Mouse (Mus musculus) CH12.LX (cell line): ENCODE measurements around the gene Ush2a. TPM values are rescaled to one million over a fixed set of nuclear protein-coding genes. Genes with fewer than 3 reads are reported as not detected.

Experiments used
- DNase-seq: peaks from one replicate; pipeline ENCODE4 v3.0.0-alpha.2; 2013; ENCODE audit errors: extremely low read depth
- H3K27ac ChIP-seq: 2 replicates; pipeline ENCODE4 v1.5.1; 2012; ENCODE audit warnings: low read depth, mild to moderate bottlenecking, control low read depth, moderate library complexity; ENCODE audit not compliant: insufficient read depth
- H3K27me3 ChIP-seq: replicated peaks from 2 replicates; pipeline ENCODE3; 2012; ENCODE audit warnings: inconsistent platforms
- H3K36me3 ChIP-seq, 2 experiments: replicated peaks in 1 of 2; 2 replicates each; pipeline versions ENCODE3 to v1.6.1; 2012; ENCODE audit warnings: inconsistent platforms in 1 of 2, low read length in 1 of 2, mild to moderate bottlenecking in 1 of 2, mixed read lengths in 1 of 2, moderate library complexity in 1 of 2; ENCODE audit not compliant: control insufficient read depth in 1 of 2, insufficient read depth in 1 of 2
- H3K4me1 ChIP-seq, 2 experiments: 2 replicates each; pipeline ENCODE4 v1.6.1; 2012; ENCODE audit warnings: inconsistent platforms in 1 of 2, moderate library complexity in 1 of 2; ENCODE audit not compliant: insufficient read depth in 2 of 2, control insufficient read depth in 1 of 2
- H3K4me2 ChIP-seq: 2 replicates; pipeline ENCODE4 v1.6.1; 2012; ENCODE audit warnings: low read depth, mild to moderate bottlenecking, control low read depth; ENCODE audit not compliant: poor library complexity, insufficient read depth, severe bottlenecking
- H3K4me3 ChIP-seq, 3 experiments: fragments of 150-350 bp in 1 of 3; sonication (generic) in 1 of 3; replicated peaks in 1 of 3; 2 replicates each; pipeline versions ENCODE3 to v1.5.1; 2011 to 2012; ENCODE audit warnings: low read depth in 2 of 3, low read length in 2 of 3, mild to moderate bottlenecking in 2 of 3, moderate library complexity in 2 of 3, control low read depth in 1 of 3, improper control_type of control experiment in 1 of 3, inconsistent platforms in 1 of 3, mixed read lengths in 1 of 3; ENCODE audit not compliant: poor library complexity in 1 of 3
- H3K79me2 ChIP-seq: replicated peaks from 2 replicates; pipeline ENCODE4 v1.6.1; 2012; ENCODE audit warnings: mild to moderate bottlenecking, moderate library complexity; ENCODE audit not compliant: control insufficient read depth, poor library complexity, insufficient read depth, severe bottlenecking; ENCODE audit errors: extremely low read depth
- H3K9ac ChIP-seq: 2 replicates; pipeline ENCODE4 v1.6.1; 2012; ENCODE audit warnings: low read depth, mild to moderate bottlenecking, control low read depth, moderate library complexity; ENCODE audit not compliant: insufficient read depth
- H3K9me3 ChIP-seq: replicated peaks from 2 replicates; pipeline ENCODE3; 2012; ENCODE audit warnings: low read length, inconsistent platforms, mixed read lengths
- BHLHE40 ChIP-seq: IDR thresholded peaks from 2 replicates; pipeline ENCODE4 v1.6.1; 2011; ENCODE audit warnings: mild to moderate bottlenecking, low read depth, low read length, improper control_type of control experiment
- E2F4 ChIP-seq: IDR thresholded peaks from 2 replicates; pipeline ENCODE4 v1.6.1; 2011; ENCODE audit warnings: low read depth, low read length, improper control_type of control experiment; ENCODE audit not compliant: insufficient replicate concordance
- ELF1 ChIP-seq: IDR thresholded peaks from 2 replicates; pipeline ENCODE4 v1.6.1; 2014; ENCODE audit warnings: low read depth, mild to moderate bottlenecking, inconsistent platforms, low read length, improper control_type of control experiment
- EP300 ChIP-seq: IDR thresholded peaks from 2 replicates; pipeline ENCODE4 v1.6.1; 2011; ENCODE audit warnings: low read length, improper control_type of control experiment
- GABPA ChIP-seq: IDR thresholded peaks from 2 replicates; pipeline ENCODE4 v1.6.1; 2012; ENCODE audit warnings: low read depth, low read length, improper control_type of control experiment, inconsistent platforms; ENCODE audit not compliant: insufficient replicate concordance
- HCFC1 ChIP-seq: IDR thresholded peaks from 2 replicates; pipeline ENCODE4 v1.6.1; 2012; ENCODE audit warnings: low read depth, mild to moderate bottlenecking, inconsistent platforms, low read length, improper control_type of control experiment
- MXI1 ChIP-seq: IDR thresholded peaks from 2 replicates; pipeline ENCODE4 v1.6.1; 2011; ENCODE audit warnings: mild to moderate bottlenecking, low read depth, low read length, improper control_type of control experiment
- NELFE ChIP-seq: IDR thresholded peaks from 2 replicates; pipeline ENCODE4 v1.6.1; 2011; ENCODE audit warnings: low read depth, low read length, improper control_type of control experiment
- PAX5 ChIP-seq: IDR thresholded peaks from 2 replicates; pipeline ENCODE4 v1.6.1; 2012; ENCODE audit warnings: low read length, inconsistent platforms, mixed read lengths
- POLR2AphosphoS2 ChIP-seq: IDR thresholded peaks from 2 replicates; pipeline ENCODE4 v1.6.1; 2011; ENCODE audit warnings: low read depth, low read length, improper control_type of control experiment
- RAD21 ChIP-seq: IDR thresholded peaks from 2 replicates; pipeline ENCODE4 v1.6.1; 2011; ENCODE audit warnings: low read depth, mild to moderate bottlenecking, low read length, improper control_type of control experiment, moderate library complexity
- UBTF ChIP-seq: IDR thresholded peaks from 2 replicates; pipeline ENCODE4 v1.6.1; 2012; ENCODE audit warnings: low read depth, mild to moderate bottlenecking, inconsistent platforms, low read length, improper control_type of control experiment, moderate library complexity
- ZC3H11A ChIP-seq: IDR thresholded peaks from 2 replicates; pipeline ENCODE4 v1.6.1; 2012; ENCODE audit warnings: low read depth, mild to moderate bottlenecking, inconsistent platforms, low read length, improper control_type of control experiment
- ZMIZ1 ChIP-seq: IDR thresholded peaks from 2 replicates; pipeline ENCODE4 v1.6.1; 2012; ENCODE audit warnings: low read depth, mild to moderate bottlenecking, inconsistent platforms, low read length, improper control_type of control experiment
- dilution Hi-C: fragments of 300-500 bp; cut with MboI; formaldehyde crosslinking; loops from 2 replicates; pipeline ENCODE4 v1.14.3; 2020; ENCODE audit warnings: low sequenced_read_pairs; ENCODE audit not compliant: extremely low pct_unique_long_range_greater_than_20kb, extremely low pct_ligation_motif_present
- in situ Hi-C: fragments of 300-500 bp; cut with MboI; formaldehyde crosslinking; loops from 3 replicates; pipeline ENCODE4 v1.14.3; 2019; ENCODE audit warnings: low sequenced_read_pairs, low pct_ligation_motif_present, low pct_unique_long_range_greater_than_20kb, mixed read lengths
- polyA plus RNA-seq: library from polyadenylated mRNA; unstranded; fragments of >175 nt; gene quantifications from 2 replicates; pipeline ENCODE4 v1.2.1, GENCODE M21; 2012; ENCODE audit warnings: low read depth; ENCODE audit not compliant: insufficient read length
- total RNA-seq, 2 experiments: library from RNA; depleted of rRNA; stranded (reverse); fragments of 300-350 nt in 1 of 2; fragments of >200 nt in 1 of 2; gene quantifications; 2 replicates each; pipeline ENCODE4 v1.2.3; 2012 to 2014

Ush2a gene
- total and polyA plus RNA-seq, 3 experiments, result not detected

DNA sequence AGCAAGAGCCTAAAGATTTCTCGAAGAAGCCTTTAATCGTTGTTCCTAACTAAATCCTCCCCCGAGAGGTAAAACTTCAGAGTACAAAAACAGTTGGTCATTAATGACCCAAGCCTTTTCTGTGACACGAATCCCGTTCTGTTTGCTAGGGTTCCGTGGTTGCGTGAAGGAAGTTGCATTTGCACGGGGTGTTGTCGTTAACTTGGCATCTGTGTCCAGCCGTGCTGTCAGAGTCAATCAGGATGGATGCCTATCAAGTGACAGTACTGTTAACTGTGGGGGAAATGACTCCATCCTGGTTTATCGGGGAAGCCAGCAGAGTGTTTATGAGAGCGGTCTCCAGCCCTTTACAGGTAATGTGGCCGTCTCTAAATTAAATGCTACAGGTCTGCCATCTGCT is 287.9 kb downstream of the Ush2a start:
- dilution Hi-C loops (no loop called here), in situ Hi-C loops (no loop called here)
- no peak overlapping the region for H3K4me3 ChIP-seq
- no peaks in the 10 kb centered on the region for H3K79me2 ChIP-seq
- H3K27ac ChIP-seq, result no peak overlapping the region
- no peak for DNase-seq
- H3K9me3 ChIP-seq, result peaks cover 65% of the 10 kb centered on the region
- H3K4me2 ChIP-seq, result no peak overlapping the region
- no peak overlapping the region for H3K9ac ChIP-seq
- no peaks in the 10 kb centered on the region for H3K4me1 ChIP-seq
- no peaks in the 10 kb centered on the region for H3K27me3 ChIP-seq
- no peaks in the 10 kb centered on the region for H3K36me3 ChIP-seq
- no peak for TF ChIP-seq UBTF
- no peak for TF ChIP-seq ELF1
- TF ChIP-seq PAX5, result no peak
- TF ChIP-seq GABPA, result no peak

- Histone ChIP-seq H3K36me3 (no peaks in the 10 kb centered on the region), H3K4me2 (no peak overlapping the region), H3K9ac (no peak overlapping the region), H3K4me1 (no peaks in the 10 kb centered on the region), H3K9me3 (peaks cover 57% of the 10 kb centered on the region), H3K27ac (no peak overlapping the region), H3K79me2 (no peaks in the 10 kb centered on the region), H3K4me3 (no peak overlapping the region), H3K27me3 (no peaks in the 10 kb centered on the region)
- DNase-seq, result no peak
- no peak for TF ChIP-seq NELFE
- TF ChIP-seq EP300, result no peak
- TF ChIP-seq E2F4, result no peak
- TF ChIP-seq BHLHE40, result no peak
- no peak for TF ChIP-seq POLR2AphosphoS2
- TF ChIP-seq MXI1, result no peak
- TF ChIP-seq RAD21, result no peak
- no peak for TF ChIP-seq ZMIZ1
- TF ChIP-seq HCFC1, result no peak
- in situ Hi-C loops, result no loop called here
- dilution Hi-C loops, result no loop called here
Observed at GRCm38 (mm10) chr1:188551802-188552201, 290.0 kb downstream of the Ush2a start.

DNA sequence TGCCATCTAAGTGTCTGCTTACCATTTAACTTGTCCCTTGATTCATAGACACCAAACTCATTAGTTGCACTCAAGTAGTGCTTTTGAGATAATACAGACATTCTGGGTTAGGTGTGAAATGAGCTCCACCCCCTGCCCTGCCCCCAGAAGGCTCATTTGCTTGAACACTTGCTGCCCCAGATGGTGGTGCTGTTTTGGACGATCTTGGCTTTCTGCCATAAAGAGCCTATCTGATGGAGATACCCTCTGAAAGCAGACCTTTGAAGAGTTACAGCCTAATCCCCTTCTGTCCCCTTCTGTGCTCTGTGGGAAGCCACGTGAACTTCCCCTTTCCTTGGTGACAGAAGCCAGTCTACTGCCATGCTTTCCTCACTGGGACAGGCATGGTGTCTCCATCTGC is 297.1 kb downstream of the Ush2a start:
- dilution Hi-C loops, result no loop called here

More for the DNA sequence above, 297.1 kb downstream of the Ush2a start:
- TF ChIP-seq ZC3H11A, result no peak
- TF ChIP-seq, all 38 proteins: peak for 0
- in situ Hi-C loops, result no loop called here
- no peaks in the 10 kb centered on the region for H3K27me3 ChIP-seq
- no peaks in the 10 kb centered on the region for H3K4me1 ChIP-seq
- no peak overlapping the region for H3K9ac ChIP-seq
- H3K36me3 ChIP-seq, result no peaks in the 10 kb centered on the region
- no peak overlapping the region for H3K27ac ChIP-seq
- no peaks in the 10 kb centered on the region for H3K79me2 ChIP-seq
- peaks cover 50% of the 10 kb centered on the region for H3K9me3 ChIP-seq
- no peak overlapping the region for H3K4me2 ChIP-seq
- H3K4me3 ChIP-seq, result no peak overlapping the region
- no peak for DNase-seq
